Mouse (Mus musculus) kidney, embryonic 15.5 days (tissue): Measurements from ENCODE around the gene 4931406P16Rik. TPM values are rescaled to one million over a fixed set of nuclear protein-coding genes. Genes with fewer than 3 reads are reported as not detected.
"Not testable (repeated sequence)": the region's sequence is repeated elsewhere in the genome, so short reads cannot be mapped to it uniquely, and the experiment has no call there.

Experiments used
- ATAC-seq: fragments of 200-750 bp; cut with Nextera tagmentation; replicated peaks from 2 replicates; pipeline ENCODE4 v1.8.0; 2017; ENCODE audit warnings: moderate TSS enrichment; ENCODE audit not compliant: low FRiP score
- H3K27ac ChIP-seq: fragments of 300-500 bp; sonication (generic); 2 replicates; pipeline ENCODE4 v1.5.1; 2015; ENCODE audit warnings: mild to moderate bottlenecking, inconsistent platforms
- H3K27me3 ChIP-seq: fragments of 300-500 bp; sonication (generic); 2 replicates; pipeline ENCODE4 v1.6.1; 2015; ENCODE audit warnings: inconsistent platforms
- H3K36me3 ChIP-seq: fragments of 300-500 bp; sonication (generic); 2 replicates; pipeline ENCODE4 v1.6.1; 2015; ENCODE audit warnings: inconsistent platforms
- H3K4me1 ChIP-seq: fragments of 300-500 bp; sonication (generic); 2 replicates; pipeline ENCODE4 v1.6.1; 2015; ENCODE audit warnings: inconsistent platforms
- H3K4me2 ChIP-seq: fragments of 300-500 bp; sonication (generic); 2 replicates; pipeline ENCODE4 v1.6.1; 2015; ENCODE audit warnings: moderate library complexity, mild to moderate bottlenecking, inconsistent platforms
- H3K4me3 ChIP-seq: fragments of 300-500 bp; sonication (generic); replicated peaks from 2 replicates; pipeline ENCODE4 v1.5.1; 2015; ENCODE audit warnings: mild to moderate bottlenecking, inconsistent platforms
- H3K9ac ChIP-seq: fragments of 300-500 bp; sonication (generic); 2 replicates; pipeline ENCODE4 v1.6.1; 2015; ENCODE audit warnings: mild to moderate bottlenecking, inconsistent platforms
- H3K9me3 ChIP-seq: fragments of 300-500 bp; sonication (generic); replicated peaks from 2 replicates; pipeline ENCODE4 v1.6.1; 2016; ENCODE audit warnings: inconsistent platforms
- WGBS: fragments of 180-500 bp; shearing (Covaris S2); methylation state at CpG from one replicate; pipeline ENCODE4 v1.1.7; 2015; ENCODE audit warnings: mixed read lengths; 5-methylcytosine and 5-hydroxymethylcytosine counted together
- polyA plus RNA-seq: library from polyadenylated mRNA; unstranded; fragments of >200 nt; fragmentation: Nextera tagmentation; extraction: Ambion mirVana; gene quantifications from 2 replicates; pipeline ENCODE4 v1.2.1, GENCODE M21; 2015

The 4931406P16Rik gene
- polyA plus RNA-seq, 1 experiment from 2014 or later = 41.5 TPM

DNA sequence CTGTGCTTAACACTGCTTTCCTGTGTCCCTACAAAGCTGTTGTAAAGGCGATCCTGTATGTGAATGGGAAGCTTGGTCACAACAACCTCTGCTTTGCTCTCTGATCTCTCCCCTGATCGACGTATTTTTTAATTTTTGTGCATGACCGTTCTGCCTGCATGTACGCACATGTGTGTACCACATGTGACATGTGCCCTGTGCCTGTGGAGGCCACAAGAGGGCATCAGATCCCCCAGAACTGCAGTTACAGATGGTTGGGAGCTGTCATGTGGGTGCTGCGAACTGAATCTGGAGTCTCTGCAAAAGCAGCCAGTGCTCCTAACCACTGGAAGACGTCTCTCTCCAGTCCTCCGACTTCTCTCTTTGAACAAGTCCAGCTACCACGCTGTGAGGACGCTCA is 91.0 kb downstream of the 4931406P16Rik start:
- no peak overlapping the region for H3K27ac ChIP-seq
- 95% methylated on average over 10 of the region's 10 CpGs for WGBS
- no peak for ATAC-seq
- H3K36me3 ChIP-seq = peaks cover 99% of the 10 kb centered on the region
- no peaks in the 10 kb centered on the region for H3K27me3 ChIP-seq
- no peak overlapping the region for H3K4me3 ChIP-seq
- H3K4me1 ChIP-seq = peaks cover 13% of the 10 kb centered on the region
- H3K9ac ChIP-seq = no peak overlapping the region
- H3K9me3 ChIP-seq = no peaks in the 10 kb centered on the region
- no peak overlapping the region for H3K4me2 ChIP-seq

DNA sequence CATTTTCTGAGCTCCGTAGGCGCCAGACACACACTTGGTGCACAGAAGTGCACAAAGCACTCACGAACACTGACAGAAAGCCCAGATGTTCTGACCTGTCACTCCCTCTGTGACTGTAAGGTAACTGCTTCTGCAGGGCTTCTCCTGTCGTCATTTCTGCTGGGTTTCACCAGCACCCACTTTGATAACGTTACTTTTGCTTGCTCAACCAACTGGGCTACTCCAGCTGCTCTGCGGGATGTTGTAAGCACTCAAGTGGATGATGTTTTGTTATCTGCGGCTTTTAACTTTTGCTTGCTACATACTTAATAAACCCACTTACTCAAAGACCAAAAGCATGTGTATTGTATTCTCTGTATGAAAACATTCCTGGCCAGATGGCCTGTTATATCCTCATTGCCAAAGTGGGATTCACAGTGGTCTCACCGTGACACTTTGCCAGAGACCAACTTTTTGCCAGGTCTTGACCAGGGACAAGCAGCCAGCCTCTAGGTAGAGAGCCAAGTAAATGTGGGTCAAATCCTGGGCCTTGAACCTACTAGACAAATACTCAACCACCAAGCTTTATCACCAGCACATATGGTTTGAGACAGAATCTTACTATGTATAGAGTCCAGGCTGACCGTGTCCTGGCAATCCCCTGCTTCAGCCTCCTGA is 91.6 kb downstream of the 4931406P16Rik start:
- Histone ChIP-seq H3K36me3 (peaks cover 99% of the 10 kb centered on the region), H3K4me1 (peaks cover 8% of the 10 kb centered on the region), H3K9ac (no peak overlapping the region), H3K27ac (no peak overlapping the region), H3K27me3 (no peaks in the 10 kb centered on the region), H3K4me2 (no peak overlapping the region), H3K9me3 (no peaks in the 10 kb centered on the region), H3K4me3 (no peak overlapping the region)
- 91% methylated on average over 9 of the region's 9 CpGs for WGBS
- ATAC-seq = no peak

DNA sequence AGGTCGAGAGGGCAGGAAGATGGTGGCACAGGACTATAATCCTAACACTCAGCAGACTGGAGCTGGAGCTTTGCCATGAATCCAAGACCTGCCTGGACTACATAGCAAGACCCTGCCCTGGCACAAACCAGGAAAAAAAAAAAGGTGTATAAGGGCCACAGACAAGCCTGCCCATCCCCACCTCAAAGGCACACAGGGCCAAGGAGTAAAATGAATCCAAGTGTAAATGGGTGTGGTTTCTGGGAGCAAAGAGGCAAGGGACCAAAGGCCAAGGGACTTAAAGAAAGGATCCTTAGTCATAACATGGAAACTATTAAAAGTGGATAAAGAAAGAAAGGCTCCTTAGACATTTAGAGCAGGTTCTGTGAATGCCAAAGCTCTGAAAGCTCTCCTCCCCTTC is 94.9 kb downstream of the 4931406P16Rik start:
- WGBS = 85% methylated on average over 1 of the region's 1 CpGs
- Histone ChIP-seq H3K36me3 (peaks cover 100% of the 10 kb centered on the region), H3K27me3 (no peaks in the 10 kb centered on the region), H3K27ac (no peak overlapping the region), H3K4me3 (no peak overlapping the region), H3K9me3 (no peaks in the 10 kb centered on the region), H3K9ac (no peak overlapping the region), H3K4me1 (no peaks in the 10 kb centered on the region), H3K4me2 (no peak overlapping the region)
- ATAC-seq = no peak

DNA sequence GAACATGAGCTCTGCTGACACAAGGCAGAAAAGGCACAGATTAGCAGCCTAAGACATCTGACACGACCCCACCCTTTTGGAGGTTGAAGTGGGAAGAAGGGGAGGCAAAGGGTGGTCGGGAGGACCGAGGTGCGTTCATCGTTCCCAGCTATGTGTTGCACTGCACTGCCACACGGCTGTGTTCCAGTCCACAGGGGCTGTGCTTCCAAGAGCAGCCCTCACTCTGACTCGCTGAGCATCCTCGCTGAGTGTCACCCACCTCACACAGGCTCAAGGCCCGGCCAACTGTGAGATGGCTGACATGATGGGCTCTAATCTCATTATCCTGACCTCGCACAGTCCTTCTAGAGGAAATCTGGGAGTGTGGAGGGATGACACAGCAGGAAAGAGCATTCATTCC is 96.9 kb downstream of the 4931406P16Rik start:
- no peaks in the 10 kb centered on the region for H3K9me3 ChIP-seq
- 85% methylated on average over 10 of the region's 10 CpGs for WGBS
- ATAC-seq = no peak
- H3K4me2 ChIP-seq = no peak overlapping the region
- peaks cover 100% of the 10 kb centered on the region for H3K36me3 ChIP-seq
- no peak overlapping the region for H3K27ac ChIP-seq
- no peaks in the 10 kb centered on the region for H3K4me1 ChIP-seq
- no peak overlapping the region for H3K4me3 ChIP-seq
- no peaks in the 10 kb centered on the region for H3K27me3 ChIP-seq
- H3K9ac ChIP-seq = no peak overlapping the region

DNA sequence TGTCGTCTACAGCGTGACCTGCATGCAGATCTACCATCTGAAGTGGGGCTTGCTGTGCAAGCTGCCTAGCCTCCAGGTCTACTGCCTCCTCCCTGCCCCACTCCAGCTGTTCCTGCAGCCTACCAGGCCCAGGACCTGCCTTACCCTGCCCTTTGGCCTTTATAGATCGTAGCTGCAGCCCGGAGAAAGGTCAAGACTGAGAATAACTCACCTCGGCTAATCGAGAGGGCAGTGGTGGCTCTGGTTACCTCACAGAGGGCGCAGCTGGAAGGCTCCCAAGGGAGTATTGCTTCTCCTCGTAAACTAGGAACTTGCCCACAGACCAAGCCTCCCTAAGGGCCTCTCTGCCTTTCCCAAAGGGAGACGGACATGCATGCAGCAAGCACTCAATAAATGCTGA is 97.9 kb downstream of the 4931406P16Rik start:
- WGBS = 63% methylated on average over 9 of the region's 9 CpGs
- H3K27ac ChIP-seq = no peak overlapping the region
- H3K9ac ChIP-seq = no peak overlapping the region
- no peaks in the 10 kb centered on the region for H3K4me1 ChIP-seq
- H3K4me3 ChIP-seq = no peak overlapping the region
- no peaks in the 10 kb centered on the region for H3K27me3 ChIP-seq
- no peaks in the 10 kb centered on the region for H3K9me3 ChIP-seq
- H3K36me3 ChIP-seq = peaks cover 100% of the 10 kb centered on the region
- ATAC-seq = no peak
- H3K4me2 ChIP-seq = no peak overlapping the region

DNA sequence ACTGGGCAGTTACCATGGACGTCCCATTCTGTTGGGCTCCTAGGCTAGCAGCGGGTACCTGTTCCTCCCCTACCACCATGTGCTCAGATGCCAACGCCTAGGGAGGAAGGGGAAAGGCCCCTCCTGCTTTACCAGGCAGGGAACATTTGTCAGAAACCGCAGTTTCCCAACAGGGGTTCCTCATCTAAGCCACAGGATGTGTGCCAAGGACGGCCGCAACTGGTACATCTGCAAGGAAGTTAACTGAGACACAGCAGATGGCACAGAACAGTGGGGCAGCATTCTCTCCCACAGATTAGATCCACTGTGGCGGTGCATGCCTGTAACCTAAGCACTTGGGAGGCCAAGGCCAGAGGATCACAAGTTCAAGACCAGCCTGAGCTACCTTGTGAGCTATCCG is 98.7 kb downstream of the 4931406P16Rik start:
- Histone ChIP-seq H3K4me2 (no peak overlapping the region), H3K9ac (no peak overlapping the region), H3K9me3 (no peaks in the 10 kb centered on the region), H3K36me3 (peaks cover 100% of the 10 kb centered on the region), H3K27ac (no peak overlapping the region), H3K27me3 (no peaks in the 10 kb centered on the region), H3K4me3 (no peak overlapping the region), H3K4me1 (no peaks in the 10 kb centered on the region)
- no peak for ATAC-seq
- 91% methylated on average over 8 of the region's 8 CpGs for WGBS

DNA sequence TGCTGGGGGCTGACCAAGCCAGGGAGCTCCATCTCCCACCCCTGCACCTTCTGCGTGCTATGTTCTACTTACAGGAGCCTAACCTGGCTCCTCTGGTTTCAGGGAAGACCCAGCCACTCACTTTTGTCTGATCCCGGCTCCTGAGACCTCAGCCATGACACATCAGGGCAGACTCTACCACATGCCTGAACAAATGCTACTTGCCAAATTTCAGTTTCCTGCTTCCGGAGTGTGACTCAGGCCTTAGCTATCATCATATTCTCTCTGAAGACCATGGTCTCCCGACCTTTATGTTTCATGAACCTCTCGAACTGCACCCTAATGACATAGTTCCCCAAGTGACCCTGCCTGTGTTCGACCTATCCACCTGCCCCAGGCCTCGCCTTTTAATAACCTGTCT is 100.1 kb downstream of the 4931406P16Rik start:
- Histone ChIP-seq H3K27me3 (no peaks in the 10 kb centered on the region), H3K36me3 (peaks cover 100% of the 10 kb centered on the region), H3K9me3 (no peaks in the 10 kb centered on the region), H3K4me1 (no peaks in the 10 kb centered on the region), H3K4me3 (no peak overlapping the region), H3K27ac (no peak overlapping the region), H3K4me2 (no peak overlapping the region), H3K9ac (no peak overlapping the region)
- ATAC-seq = no peak
- 90% methylated on average over 7 of the region's 7 CpGs for WGBS

DNA sequence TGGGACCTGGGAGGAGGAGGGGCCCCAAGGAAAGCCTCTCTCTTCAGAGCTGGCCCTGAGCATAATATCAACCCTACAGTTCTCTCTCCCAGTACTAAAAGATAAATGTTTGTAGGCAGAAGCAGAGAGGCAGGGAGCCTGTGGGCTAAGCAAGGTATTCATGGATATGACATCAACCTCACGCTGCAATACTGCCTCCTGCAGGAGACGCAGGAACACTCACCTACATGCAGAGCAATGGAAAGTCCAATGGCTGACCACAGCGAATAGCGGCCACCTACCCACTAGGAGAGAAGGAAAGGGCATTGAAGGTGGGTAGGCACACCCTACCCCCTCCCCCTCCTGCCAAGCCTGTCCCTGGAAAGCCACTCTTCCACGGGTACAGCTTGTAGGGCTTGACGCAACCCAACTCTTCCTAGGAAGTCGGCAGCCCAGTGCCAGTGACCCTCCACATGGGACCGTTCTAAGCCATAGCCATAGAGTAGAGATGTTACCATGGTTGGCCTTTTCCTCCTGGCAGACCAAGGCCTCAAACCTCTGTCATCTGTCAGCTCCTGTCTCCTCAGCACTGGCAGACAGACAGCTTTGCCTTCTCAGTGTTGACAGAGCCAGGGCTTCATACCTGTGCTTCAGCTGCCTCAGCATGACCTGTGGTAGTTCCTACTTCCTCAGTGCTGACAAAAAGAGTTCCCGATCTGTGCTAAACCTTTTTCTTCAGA is 105.2 kb downstream of the 4931406P16Rik start:
- no peak for ATAC-seq
- Histone ChIP-seq H3K9ac (no peak overlapping the region), H3K36me3 (peaks cover 100% of the 10 kb centered on the region), H3K9me3 (no peaks in the 10 kb centered on the region), H3K27me3 (no peaks in the 10 kb centered on the region), H3K4me1 (no peaks in the 10 kb centered on the region), H3K27ac (no peak overlapping the region), H3K4me2 (no peak overlapping the region), H3K4me3 (no peak overlapping the region)
- 88% methylated on average over 9 of the region's 9 CpGs for WGBS

DNA sequence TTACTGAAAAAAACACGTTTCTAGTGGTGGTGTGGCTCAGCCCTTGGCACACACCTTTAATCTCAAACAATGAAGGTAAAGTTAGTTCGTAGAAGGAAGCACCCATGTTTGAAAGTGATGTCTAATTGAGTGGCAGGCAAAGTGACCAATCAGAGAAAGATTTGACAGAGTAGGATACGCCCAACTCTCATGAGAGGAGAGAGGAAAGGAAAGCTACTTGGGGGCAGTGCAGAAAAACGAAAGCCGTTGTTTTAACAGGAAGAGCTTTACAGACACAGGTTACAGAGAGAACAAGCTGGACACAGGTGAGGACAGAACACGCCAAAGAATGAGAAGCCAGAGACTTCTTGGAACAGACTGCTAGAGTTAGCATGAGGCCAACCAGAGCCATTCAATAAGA is 107.0 kb downstream of the 4931406P16Rik start:
- Histone ChIP-seq H3K9ac (no peak overlapping the region), H3K27me3 (no peaks in the 10 kb centered on the region), H3K4me1 (no peaks in the 10 kb centered on the region), H3K4me2 (no peak overlapping the region), H3K4me3 (no peak overlapping the region), H3K27ac (no peak overlapping the region), H3K9me3 (no peaks in the 10 kb centered on the region), H3K36me3 (peaks cover 100% of the 10 kb centered on the region)
- 92% methylated on average over 6 of the region's 6 CpGs for WGBS
- ATAC-seq = no peak

DNA sequence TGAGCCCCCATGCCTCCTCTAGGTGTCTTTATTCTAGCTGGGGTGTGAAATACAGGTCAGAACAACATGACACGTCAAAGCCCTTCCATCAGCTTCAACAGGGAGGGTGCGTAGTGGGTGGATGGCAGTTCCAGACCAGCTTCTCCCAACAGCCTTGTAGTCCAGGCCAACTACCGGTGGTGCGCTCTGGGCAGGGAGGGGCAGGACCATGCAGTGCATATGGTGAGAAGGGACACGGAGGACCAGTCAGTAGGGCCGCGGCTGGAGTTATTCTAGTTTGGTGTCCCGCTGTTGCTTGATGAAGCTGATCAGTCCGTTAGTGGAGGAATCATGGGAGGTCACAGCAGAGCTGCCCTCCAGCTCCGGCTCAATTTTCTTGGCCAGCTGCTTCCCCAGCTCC is 111.2 kb downstream of the 4931406P16Rik start:
- H3K4me1 ChIP-seq, H3K4me3 ChIP-seq, H3K27me3 ChIP-seq, H3K9me3 ChIP-seq, H3K27ac ChIP-seq, H3K4me2 ChIP-seq, H3K9ac ChIP-seq: not testable (repeated sequence)
- peaks cover 68% of the 10 kb centered on the region for H3K36me3 ChIP-seq
- ATAC-seq = peak; percentile 43; the same call in 1 of the 2 replicates
- 91% methylated on average over 10 of the region's 10 CpGs for WGBS

DNA sequence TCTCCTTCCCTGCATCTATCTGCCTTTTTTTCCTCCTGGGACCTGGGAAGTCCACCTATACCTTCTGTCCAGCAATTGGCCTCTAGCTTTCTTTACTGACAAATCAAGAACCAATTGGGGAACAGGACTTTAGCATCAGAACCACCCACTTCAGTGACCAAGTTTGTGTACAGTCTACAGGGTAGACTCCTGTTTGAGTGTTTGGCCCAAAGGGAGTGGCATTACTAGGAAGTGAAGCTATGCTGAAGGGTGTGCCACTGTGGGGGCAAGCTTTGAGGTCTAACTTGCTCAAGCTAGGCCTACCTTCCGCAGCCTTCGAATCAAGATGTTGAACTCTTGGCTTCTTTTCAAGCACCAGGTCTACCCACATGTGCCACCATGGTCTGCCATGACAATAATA is 112.5 kb downstream of the 4931406P16Rik start:
- no peak overlapping the region for H3K4me3 ChIP-seq
- ATAC-seq = no peak
- H3K27me3 ChIP-seq = no peaks in the 10 kb centered on the region
- WGBS = 97% methylated on average over 2 of the region's 2 CpGs
- peaks cover 55% of the 10 kb centered on the region for H3K36me3 ChIP-seq
- no peaks in the 10 kb centered on the region for H3K9me3 ChIP-seq
- H3K9ac ChIP-seq = no peak overlapping the region
- H3K27ac ChIP-seq = no peak overlapping the region
- H3K4me2 ChIP-seq = no peak overlapping the region
- H3K4me1 ChIP-seq = peaks cover under 1% of the 10 kb centered on the region

DNA sequence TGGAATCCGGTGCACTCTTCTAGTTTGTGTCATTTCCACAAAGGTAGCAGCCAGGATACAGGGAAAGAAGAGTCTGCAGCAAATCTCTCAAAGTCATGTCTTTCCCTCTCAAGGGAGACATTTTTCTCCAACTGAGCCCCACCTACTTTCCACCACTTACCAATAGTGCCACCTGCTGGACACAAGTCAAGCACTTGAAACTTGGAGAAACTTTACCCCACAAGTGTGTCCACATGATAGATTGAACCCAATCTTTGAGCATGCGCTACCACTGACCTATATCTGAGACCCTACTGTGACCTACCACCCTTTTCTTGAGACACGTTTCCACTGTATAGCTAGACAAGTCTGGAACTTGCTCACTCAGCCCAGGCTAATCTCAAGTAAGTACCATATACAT is 115.0 kb downstream of the 4931406P16Rik start:
- H3K4me1 ChIP-seq = peaks cover 7% of the 10 kb centered on the region
- no peak overlapping the region for H3K4me3 ChIP-seq
- no peak overlapping the region for H3K27ac ChIP-seq
- H3K4me2 ChIP-seq = no peak overlapping the region
- no peak overlapping the region for H3K9ac ChIP-seq
- peaks cover 40% of the 10 kb centered on the region for H3K36me3 ChIP-seq
- H3K9me3 ChIP-seq = no peaks in the 10 kb centered on the region
- no peaks in the 10 kb centered on the region for H3K27me3 ChIP-seq
- ATAC-seq = no peak
- WGBS = 60% methylated on average over 3 of the region's 3 CpGs
